Mouse (Mus musculus) kidney, postnatal 0 days (tissue): ENCODE results near the gene Xpo1. TPM values are rescaled to one million over a fixed set of nuclear protein-coding genes. Genes with fewer than 3 reads are reported as not detected.
A peak's percentile ranks its signal among the peaks of the same experiment; 100 is the strongest.
"Not testable (repeated sequence)": the region's sequence is repeated elsewhere in the genome, so short reads cannot be mapped to it uniquely, and the experiment has no call there.

Experiments used
- ATAC-seq: fragments of 200-750 bp; cut with Nextera tagmentation; replicated peaks from 2 replicates; pipeline ENCODE4 v1.8.0; 2017; ENCODE audit warnings: low read depth, moderate number of reproducible peaks, moderate TSS enrichment, moderate library complexity; ENCODE audit not compliant: low FRiP score
- DNase-seq: peaks from one replicate; pipeline ENCODE4 v3.0.0-alpha.2; 2016; ENCODE audit warnings: low spot score
- H3K27ac ChIP-seq: fragments of 300-500 bp; sonication (generic); 2 replicates; pipeline ENCODE4 v1.5.1; 2014; ENCODE audit warnings: mild to moderate bottlenecking
- H3K27me3 ChIP-seq: fragments of 300-500 bp; sonication (generic); 2 replicates; pipeline ENCODE4 v1.6.1; 2014; ENCODE audit warnings: low read length, mixed read lengths; ENCODE audit not compliant: insufficient read depth
- H3K36me3 ChIP-seq: fragments of 300-500 bp; sonication (generic); 2 replicates; pipeline ENCODE4 v1.6.1; 2014; ENCODE audit warnings: low read length, mixed read lengths; ENCODE audit not compliant: insufficient read depth
- H3K4me1 ChIP-seq: fragments of 300-500 bp; sonication (generic); replicated peaks from 2 replicates; pipeline ENCODE4 v1.6.1; 2014; ENCODE audit warnings: antibody characterized with exemption, low read length, mixed read lengths; ENCODE audit not compliant: insufficient read depth
- H3K4me2 ChIP-seq: fragments of 300-500 bp; sonication (generic); 2 replicates; pipeline ENCODE4 v1.6.1; 2014; ENCODE audit warnings: mild to moderate bottlenecking, low read length, moderate library complexity, mixed read lengths
- H3K4me3 ChIP-seq: fragments of 300-500 bp; sonication (generic); replicated peaks from 2 replicates; pipeline ENCODE4 v1.5.1; 2014; ENCODE audit warnings: low read depth, low read length
- H3K9ac ChIP-seq: fragments of 300-500 bp; sonication (generic); 2 replicates; pipeline ENCODE4 v1.6.1; 2014; ENCODE audit warnings: low read depth, low read length
- H3K9me3 ChIP-seq: fragments of 300-500 bp; sonication (generic); replicated peaks from 2 replicates; pipeline ENCODE4 v1.6.1; 2016; ENCODE audit warnings: low read length, inconsistent platforms, mixed read lengths
- CTCF ChIP-seq: IDR thresholded peaks from 2 replicates; pipeline ENCODE4 v1.5.1; 2016; ENCODE audit warnings: antibody characterized with exemption, low read depth, mild to moderate bottlenecking, moderate library complexity
- WGBS: fragments of 180-500 bp; shearing (Covaris S2); extraction: QIAGEN DNeasy Blood & Tissue Kit; methylation state at CpG from one replicate; pipeline ENCODE4 v1.1.7; 2014; 5-methylcytosine and 5-hydroxymethylcytosine counted together
- polyA plus RNA-seq: library from polyadenylated mRNA; unstranded; fragments of >200 nt; fragmentation: Nextera tagmentation; extraction: Ambion mirVana; gene quantifications from 2 replicates; pipeline ENCODE4 v1.2.1, GENCODE M21; 2015

The Xpo1 gene
- polyA plus RNA-seq, 1 experiment from 2014 or later: 45.7 TPM

DNA sequence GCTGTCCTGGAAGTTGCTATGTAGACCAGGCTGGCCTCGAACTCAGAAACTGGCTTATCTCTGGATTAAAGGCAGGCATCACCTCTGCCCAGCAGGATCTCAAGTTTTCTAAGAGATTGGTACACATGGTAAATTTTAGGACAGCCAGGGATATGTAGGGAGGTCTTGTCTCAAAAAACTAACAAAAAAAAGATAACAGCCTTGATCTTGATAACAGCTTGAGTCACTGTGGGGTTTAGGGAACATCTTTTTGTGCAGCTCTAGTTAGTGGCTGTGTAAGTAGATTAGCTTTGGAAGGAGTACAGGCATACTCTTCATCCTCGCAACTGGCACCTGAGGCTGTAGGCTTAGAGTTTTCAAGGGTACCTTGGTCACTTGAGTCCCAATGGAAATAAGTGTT is 41.5 kb downstream of the Xpo1 start:
- H3K4me3 ChIP-seq: no peak overlapping the region
- TF ChIP-seq CTCF: no peak
- no peaks in the 10 kb centered on the region for H3K4me1 ChIP-seq
- no peak for DNase-seq
- no peak for ATAC-seq
- WGBS: 97% methylated on average over 2 of the region's 2 CpGs
- no peak overlapping the region for H3K4me2 ChIP-seq
- H3K27me3 ChIP-seq: no peaks in the 10 kb centered on the region
- no peak overlapping the region for H3K9ac ChIP-seq
- H3K36me3 ChIP-seq: peaks cover 45% of the 10 kb centered on the region
- H3K27ac ChIP-seq: no peak overlapping the region
- no peaks in the 10 kb centered on the region for H3K9me3 ChIP-seq

DNA sequence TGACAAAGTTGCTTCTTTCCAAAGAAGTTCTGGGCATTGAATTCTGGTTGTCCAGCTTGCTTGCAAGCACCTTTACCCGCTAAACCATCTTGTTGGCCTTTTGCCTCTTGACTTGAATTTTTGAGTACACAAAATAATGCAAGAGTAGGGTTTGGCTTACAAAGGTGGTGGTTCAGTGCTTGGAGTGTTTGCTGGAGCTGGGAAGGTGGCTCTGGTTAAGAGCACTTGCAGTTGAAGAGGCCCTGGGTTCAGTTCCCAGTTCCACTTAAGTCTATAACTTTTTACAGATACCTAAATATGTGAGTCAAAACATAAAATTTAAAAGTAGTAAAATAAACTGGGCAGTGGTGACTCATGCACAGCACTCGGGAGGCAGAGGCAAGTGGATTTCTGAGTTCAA is 42.5 kb downstream of the Xpo1 start:
- Histone ChIP-seq H3K27ac (no peak overlapping the region), H3K9ac (no peak overlapping the region), H3K4me3 (no peak overlapping the region), H3K4me2 (no peak overlapping the region), H3K27me3 (no peaks in the 10 kb centered on the region), H3K4me1 (no peaks in the 10 kb centered on the region), H3K36me3 (peaks cover 36% of the 10 kb centered on the region), H3K9me3 (no peaks in the 10 kb centered on the region)
- WGBS: 91% methylated on average over 2 of the region's 2 CpGs
- DNase-seq (no peak), ATAC-seq (no peak)
- no peak for TF ChIP-seq CTCF

DNA sequence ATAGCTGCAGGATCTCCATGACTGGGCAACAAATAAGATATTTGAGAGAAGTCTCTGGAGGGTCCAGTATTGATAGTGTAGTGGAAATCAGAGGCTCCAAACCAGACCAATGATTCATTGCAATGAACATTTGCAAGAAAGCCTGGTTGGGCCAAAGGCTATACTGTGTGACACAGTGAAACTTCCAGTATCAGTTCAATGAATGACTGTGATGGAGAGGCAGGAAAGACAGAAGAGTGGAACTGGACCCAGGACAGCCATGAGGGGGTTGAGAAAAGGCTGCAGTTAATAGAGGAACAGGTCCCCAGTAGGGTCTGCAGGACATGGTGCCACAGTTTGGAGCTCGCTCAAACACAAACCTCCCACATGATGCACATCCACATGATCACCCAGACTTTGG is 44.1 kb downstream of the Xpo1 start:
- peaks cover 26% of the 10 kb centered on the region for H3K36me3 ChIP-seq
- no peaks in the 10 kb centered on the region for H3K9me3 ChIP-seq
- H3K4me1 ChIP-seq: no peaks in the 10 kb centered on the region
- no peak overlapping the region for H3K4me2 ChIP-seq
- ATAC-seq (no peak), DNase-seq (no peak)
- H3K27me3 ChIP-seq: no peaks in the 10 kb centered on the region
- H3K9ac ChIP-seq: no peak overlapping the region
- 89% methylated on average over 1 of the region's 1 CpGs for WGBS
- TF ChIP-seq CTCF: no peak
- no peak overlapping the region for H3K4me3 ChIP-seq
- no peak overlapping the region for H3K27ac ChIP-seq

DNA sequence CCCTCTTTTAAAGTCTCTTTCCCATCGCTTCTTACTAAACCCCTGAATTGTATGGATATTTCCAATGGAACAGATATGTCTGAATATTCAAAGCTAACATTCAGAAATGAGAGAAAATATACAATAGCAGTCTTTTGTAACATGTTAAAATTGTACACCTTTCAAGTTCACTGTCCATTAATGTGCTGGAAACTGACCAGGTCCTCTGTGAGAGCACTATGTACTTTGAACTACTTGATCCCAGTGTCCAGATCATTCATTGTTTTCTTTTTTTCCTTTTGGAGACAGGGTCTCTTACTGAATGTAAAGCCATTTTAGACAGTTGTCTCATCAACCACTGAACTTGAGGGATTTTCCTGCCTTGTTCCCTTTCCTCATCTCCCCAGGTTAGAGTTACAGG is 47.3 kb downstream of the Xpo1 start:
- Histone ChIP-seq H3K4me1 (no peaks in the 10 kb centered on the region), H3K9ac (no peak overlapping the region), H3K4me2 (no peak overlapping the region), H3K27me3 (no peaks in the 10 kb centered on the region), H3K4me3 (no peak overlapping the region), H3K36me3 (0 out of 2 replicates have a peak, but pooled peaks cover 2% of the 10 kb centered on the region), H3K27ac (no peak overlapping the region), H3K9me3 (no peaks in the 10 kb centered on the region)
- WGBS: 79% methylated on average over 1 of the region's 1 CpGs
- no peak for TF ChIP-seq CTCF
- DNase-seq (no peak), ATAC-seq (no peak)

DNA sequence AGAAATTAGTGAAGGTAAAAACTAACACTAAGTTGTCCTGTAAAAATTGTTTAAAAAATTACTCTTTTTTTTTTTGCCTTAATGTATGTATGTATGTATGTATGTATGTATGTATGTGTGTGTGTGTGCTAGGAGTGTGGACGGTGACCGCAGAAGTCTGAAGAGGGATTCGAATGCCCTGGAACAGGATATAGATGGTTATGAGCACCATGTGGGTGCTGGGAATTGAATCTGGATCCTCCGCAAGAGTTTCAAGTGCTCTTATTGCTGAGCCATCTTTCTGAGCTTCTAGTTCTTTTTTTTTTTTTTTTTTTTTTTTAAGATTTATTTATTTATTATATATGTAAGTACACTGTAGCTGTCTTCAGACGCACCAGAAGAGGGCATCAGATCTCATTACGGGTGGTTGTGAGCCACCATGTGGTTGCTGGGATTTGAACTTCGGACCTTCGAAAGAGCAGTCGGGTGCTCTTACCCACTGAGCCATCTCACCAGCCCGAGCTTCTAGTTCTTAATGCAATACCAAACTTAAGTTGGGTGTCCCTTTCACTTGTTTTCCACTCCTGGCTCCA is 49.3 kb downstream of the Xpo1 start:
- 39% methylated on average over 10 of the region's 10 CpGs for WGBS
- H3K36me3 ChIP-seq, ATAC-seq, H3K4me1 ChIP-seq, H3K9me3 ChIP-seq, DNase-seq, H3K27me3 ChIP-seq: not testable (repeated sequence)
- Histone ChIP-seq H3K27ac (peak overlapping the region; percentile 99), H3K4me3 (peak overlapping the region; percentile 75), H3K9ac (peak overlapping the region; percentile 88), H3K4me2 (peak overlapping the region; percentile 69)
- peak; percentile 24; the same call in 1 of the 2 replicates for TF ChIP-seq CTCF

DNA sequence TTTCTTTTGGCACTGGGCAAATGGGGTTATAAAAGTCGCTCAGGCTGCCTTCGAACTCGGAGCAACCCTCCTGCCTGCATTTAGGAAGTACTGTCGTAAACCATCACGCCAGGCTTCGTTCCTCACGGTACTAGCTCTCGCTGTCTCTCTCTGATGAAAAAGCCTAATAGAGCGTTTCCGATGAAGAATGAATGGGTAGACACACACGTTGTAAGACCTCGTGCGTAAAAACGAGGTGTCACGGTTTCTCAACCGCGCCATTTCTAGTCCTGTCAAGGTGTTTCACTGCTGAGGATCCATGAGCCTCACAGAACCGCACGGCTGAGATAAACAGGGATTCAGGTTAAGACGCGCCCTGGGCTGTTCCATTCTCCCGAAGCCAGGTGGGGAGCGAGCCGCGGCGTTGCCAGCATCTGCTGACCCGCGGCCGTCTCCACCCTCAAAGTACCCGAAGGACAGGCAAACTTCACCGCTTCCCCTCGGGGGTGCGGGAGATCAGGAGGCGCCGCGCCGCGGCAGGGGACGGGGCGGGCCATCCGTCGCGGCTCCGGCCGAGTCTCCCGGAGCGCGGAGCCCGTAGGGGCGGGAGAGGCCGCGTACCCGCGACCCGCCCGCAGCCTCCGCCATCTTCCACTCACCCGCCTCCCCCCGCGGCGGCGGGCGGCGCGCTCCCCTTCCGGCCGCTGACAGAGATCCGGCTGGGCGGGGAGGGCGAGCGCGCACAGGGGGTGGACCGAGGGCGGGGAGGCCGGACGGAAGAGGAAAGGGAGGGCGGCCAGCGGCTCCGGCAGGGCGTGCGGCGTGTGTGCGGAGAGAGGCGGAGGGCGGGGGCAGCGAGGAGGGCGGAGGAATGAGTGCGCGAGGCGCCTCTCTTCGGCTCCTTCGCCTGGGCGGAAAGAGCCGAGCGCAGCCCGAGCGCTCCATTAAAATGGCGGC is 50.1 kb downstream of the Xpo1 start:
- Histone ChIP-seq H3K9ac (peak overlapping the region; percentile 88), H3K4me1 (no peaks in the 10 kb centered on the region), H3K4me3 (peak overlapping the region; percentile 75), H3K4me2 (peak overlapping the region; percentile 69), H3K27me3 (no peaks in the 10 kb centered on the region), H3K9me3 (no peaks in the 10 kb centered on the region), H3K36me3 (no peaks in the 10 kb centered on the region), H3K27ac (peak overlapping the region; percentile 99)
- no peak; the same call in 1 of the 2 replicates for TF ChIP-seq CTCF
- 1% methylated on average over 81 of the region's 98 CpGs for WGBS
- DNase-seq: peak; percentile 99
- ATAC-seq: peak; percentile 97
